Mouse (Mus musculus): ENCODE results near the gene Noxred1.

DNA sequence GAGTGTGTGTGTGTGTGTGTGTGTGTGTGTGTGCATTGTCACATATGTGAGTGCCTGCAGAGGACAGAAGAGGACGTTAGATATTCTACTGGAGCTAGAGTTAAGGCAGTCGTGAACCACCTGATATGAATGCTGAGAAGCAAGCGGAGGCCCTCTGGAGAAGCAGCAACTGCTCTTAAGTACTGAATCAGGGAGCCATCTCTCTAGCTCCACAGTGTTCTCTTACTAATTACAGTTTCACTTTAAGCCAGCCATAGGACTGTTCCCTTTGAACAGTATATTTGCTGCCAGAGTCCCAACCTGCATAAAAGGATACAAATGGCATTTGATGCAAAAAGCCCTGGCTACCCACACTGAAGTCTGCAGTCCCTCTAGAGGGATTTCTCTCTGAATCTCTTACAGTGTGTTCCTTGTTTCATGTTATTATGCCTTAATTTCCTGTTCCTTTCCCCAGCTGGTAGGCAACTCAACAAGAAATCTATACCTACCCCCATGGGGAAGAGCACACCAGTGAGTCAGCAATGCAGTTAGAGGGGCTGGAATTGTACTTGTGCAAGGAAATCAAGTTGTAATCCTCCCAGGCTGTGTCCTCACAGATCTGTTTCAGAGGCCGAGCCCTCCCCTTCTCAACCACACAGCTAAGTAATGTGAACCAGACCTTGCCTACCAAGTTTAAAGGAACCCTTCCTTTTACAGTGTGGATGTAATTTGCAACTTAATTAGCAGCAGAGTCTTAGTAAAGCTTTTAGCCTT lies 63.2 kb downstream of the Noxred1 start:
- TF ChIP-seq CTCF (IDR thresholded peaks at IDR 0.05; ENCODE audit: extremely low read depth, insufficient read length, insufficient replicate concordance, low read depth, low read length) (no peak), POLR2A (IDR thresholded peaks at IDR 0.05; ENCODE audit: low read depth, low read length) (no peak)

Data from small intestine, adult 2 months (tissue).